Mouse (Mus musculus) adrenal gland, postnatal 10 days (tissue): ENCODE data around the gene Creb5. TPM values are rescaled to one million over a fixed set of nuclear protein-coding genes. Genes with fewer than 3 reads are reported as not detected.

Experiments used
- DNase-seq: peaks from one replicate; pipeline ENCODE4 v3.0.0; 2021; ENCODE audit warnings: mixed read lengths
- total RNA-seq, 2 experiments: library from RNA; stranded (reverse); gene quantifications; 2 replicates each; pipeline ENCODE4 v1.2.3; 2021

The Creb5 gene
- total RNA-seq, 2 experiments from 2014 or later = 4.1 to 5.9 TPM

DNA sequence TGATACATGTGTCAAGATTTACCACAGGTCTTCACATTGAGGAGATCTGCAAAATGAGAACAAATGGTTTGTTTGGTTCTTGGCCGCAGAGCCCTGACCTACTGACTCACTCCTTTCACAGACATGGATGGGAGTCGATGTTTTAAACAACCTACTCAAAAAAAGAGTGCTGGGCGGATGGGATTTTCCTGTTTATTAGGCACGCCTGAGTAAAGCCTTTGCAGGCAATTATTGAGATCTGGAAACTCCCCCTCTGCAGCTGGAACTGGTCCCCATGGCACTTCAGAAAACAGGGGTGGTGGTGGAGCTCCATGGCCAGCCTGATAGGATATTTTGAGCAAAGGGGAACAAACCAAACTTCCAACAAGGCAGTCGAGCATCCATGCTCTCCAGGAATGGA lies 258.9 kb downstream of the Creb5 start:
- no peak for DNase-seq

DNA sequence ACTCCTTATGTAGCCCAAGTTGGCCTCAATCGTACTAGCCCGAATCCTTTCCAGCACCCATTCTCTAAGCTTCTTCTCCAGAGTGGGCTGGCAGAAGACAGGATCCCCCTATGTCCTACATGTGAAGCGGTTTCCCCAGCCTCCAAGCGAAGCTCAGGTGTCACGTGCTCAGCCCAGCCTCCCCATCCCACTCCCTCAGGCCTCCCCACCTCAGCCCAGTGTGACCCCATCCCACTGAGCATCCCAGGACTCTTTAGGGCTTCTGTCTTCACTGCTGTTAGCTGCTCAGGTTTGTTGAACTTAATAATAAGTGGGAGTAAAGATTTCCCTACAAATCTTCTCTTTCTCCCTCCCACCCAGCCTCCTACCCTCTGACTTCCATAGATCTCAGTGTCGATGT lies 261.2 kb downstream of the Creb5 start:
- no peak for DNase-seq

DNA sequence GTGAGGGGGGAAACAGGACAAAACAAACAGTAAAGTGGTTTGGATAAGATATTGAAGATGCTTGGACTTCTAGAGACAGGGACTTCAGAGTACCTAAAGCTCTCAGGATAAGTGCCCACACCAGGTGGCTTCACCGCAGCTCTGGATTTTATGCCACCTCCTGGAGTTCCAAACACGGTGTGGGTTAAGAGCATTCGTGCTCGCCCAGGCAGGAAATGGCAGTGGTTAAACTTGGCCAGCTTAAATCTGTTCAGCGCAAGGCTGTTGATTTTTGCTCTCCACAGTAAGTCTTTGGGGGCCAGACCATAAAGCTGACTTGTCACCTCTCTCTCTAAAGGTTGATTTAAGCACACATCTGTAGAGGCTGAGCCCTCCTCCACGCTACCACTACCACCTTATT lies 262.3 kb downstream of the Creb5 start:
- DNase-seq = no peak

DNA sequence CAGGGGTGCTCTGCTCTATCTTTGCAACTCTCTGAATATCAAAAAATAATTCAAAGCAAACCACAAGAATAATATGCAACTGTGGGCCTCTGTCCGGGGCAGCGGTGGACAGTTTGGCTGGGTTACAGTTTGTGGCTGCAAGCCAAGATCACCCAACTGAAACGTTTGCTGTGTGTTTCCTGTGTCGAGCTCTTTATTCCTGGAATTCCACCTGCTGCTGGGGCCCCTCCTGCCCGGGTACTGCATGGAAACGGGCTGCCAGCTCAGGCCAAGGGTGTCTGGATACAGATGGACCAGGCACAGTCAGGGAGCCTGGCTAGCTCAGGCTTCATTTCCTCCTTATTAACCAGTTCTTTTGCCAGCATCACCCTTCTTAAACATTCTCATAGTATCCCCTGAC lies 269.0 kb downstream of the Creb5 start:
- DNase-seq = peak; percentile 53

DNA sequence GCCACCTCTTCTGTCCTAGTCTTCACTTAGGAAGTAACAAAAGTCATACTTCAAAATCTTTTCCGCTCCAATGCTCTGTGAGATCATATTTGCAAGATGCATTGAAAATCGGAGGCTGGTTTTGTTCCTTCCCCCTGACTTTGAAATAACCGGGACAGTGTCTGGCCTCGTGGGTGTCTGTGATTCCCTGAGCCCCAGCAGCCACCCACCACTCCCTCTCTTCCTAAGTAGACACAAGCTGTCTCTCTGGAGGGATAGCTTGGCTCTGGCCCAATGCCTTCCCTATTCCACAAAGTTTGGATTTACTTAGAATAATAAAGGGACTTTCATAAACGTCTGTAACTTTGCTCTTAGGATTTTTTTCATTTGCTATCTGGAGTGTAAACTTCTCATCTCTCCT lies 273.9 kb downstream of the Creb5 start:
- DNase-seq = no peak

DNA sequence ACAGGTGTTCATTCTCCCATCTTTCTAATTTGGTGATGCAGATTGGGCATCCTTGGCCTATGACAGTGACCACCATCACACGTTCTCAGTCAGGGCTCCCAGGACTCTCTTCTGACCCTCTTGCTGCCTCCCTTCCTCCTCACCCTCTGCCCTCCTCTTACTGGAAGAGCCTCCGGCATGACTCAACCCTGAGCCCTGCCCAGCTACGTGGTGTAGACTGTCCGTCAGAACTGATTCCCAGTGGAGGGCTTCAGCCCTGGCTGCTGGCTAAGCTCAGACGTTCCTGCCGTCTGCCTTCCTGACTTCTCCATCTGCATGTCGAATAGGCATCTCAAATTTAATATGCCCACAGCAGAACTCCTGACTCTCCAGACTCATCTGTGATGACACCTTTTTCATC lies 275.5 kb downstream of the Creb5 start:
- no peak for DNase-seq

DNA sequence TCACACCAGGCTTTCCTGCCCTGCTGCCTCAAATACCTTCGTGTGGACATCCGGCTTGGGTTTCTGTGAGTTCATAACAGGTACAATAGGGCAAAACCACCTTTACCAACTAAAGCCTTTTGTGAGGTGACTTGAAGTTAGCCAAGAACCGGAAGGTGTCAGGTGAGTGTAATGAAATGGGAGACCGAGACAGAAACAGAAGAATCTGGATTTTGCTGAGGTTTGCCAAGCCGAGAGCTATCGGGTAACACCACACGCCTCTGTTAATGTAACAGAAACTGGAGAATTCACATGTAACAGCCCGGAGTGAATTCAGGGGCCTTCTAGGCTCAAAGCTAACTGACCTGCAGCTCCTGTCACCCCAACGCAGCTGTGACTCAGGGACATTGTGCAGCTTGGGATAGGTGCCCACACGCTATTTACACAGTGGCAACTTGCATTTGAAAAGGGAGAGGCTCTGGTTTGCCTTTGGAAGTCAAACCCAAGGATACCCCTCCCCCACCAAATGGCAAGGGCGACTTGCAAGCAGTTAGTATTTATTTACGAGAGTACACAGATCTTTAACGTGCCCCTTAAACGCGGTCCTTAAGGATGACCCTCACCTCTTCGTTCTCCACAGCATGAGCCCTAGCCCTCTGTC lies 276.6 kb downstream of the Creb5 start:
- DNase-seq = no peak

DNA sequence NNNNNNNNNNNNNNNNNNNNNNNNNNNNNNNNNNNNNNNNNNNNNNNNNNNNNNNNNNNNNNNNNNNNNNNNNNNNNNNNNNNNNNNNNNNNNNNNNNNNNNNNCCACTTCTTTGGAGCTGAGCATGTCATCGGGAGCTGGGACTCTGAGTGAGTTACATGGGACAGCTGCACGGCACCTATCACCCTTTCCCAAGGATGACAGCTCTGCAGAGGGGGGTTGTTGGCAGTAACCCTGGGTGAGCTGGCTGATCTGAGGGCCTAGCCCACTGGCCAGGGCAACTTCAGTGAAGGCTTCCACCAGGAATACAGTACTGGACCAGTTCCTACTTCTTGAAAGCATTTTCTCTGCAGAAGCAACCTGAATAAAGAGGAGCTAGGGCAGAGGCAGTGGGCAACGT lies 282.4 kb downstream of the Creb5 start:
- no peak for DNase-seq

DNA sequence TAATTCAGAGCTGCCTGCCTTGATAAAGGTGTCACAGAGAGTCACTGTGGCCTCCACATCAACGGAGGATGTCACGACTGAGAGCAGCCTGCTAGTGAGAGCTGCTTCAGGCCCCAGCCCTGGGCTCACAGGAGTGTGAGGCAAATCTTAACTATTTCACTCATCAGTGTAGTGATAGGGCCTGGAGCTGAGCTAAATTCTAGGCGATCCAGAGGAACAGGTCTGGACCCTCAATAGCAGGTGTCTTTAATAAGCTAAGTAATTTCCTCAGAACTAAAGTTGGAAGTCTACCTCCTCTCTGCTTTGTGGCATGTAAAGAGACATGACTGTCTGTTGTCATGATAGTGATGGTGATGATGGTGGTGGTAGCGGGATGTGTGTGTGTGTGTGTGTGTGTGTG lies 283.8 kb downstream of the Creb5 start:
- no peak for DNase-seq

DNA sequence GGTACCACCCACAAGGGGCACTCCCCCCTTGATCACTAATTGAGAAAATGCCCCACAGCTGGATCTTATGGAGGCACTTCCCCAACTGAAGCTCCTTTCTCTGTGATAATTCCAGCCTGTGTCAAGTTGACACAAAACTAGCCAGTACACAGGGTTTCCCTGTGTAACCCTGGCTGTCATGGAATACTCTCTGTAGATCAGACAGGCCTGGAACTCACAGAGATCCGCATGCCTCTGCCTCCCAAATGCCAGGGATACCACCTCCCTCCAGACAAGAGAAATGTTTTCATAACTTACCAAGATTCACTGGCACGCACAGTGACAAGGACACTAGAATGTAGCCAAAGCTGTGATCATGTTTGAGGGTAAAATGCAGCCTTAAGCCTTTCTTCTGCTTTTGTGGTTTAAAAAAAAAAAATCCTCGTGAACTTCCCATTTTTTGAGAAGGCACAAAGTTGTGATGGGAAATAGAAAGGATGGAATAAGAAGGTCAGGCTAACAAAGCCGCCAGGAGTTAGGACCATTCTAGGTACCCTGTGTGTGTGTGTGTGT lies 284.6 kb downstream of the Creb5 start:
- no peak for DNase-seq

DNA sequence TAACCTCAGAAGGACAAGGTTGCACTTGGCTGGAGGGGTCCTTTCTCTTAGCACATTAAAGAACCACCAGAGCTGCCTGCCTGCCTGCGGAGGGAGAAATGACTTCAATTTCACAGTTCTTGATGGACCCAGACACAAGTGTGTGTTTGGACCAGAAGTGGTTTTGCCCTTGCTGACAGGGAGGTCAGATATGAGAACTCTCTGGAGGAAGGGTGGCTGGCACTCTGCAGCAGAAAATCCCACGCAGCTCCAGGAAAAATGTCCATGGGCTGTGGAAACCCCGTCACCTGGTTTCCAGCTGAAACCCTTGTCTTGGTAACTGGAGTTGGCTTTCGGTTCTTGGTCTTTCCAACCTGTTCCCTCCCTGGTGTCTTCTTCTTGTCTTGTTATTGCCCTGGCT lies 285.4 kb downstream of the Creb5 start:
- peak; percentile 12 for DNase-seq

DNA sequence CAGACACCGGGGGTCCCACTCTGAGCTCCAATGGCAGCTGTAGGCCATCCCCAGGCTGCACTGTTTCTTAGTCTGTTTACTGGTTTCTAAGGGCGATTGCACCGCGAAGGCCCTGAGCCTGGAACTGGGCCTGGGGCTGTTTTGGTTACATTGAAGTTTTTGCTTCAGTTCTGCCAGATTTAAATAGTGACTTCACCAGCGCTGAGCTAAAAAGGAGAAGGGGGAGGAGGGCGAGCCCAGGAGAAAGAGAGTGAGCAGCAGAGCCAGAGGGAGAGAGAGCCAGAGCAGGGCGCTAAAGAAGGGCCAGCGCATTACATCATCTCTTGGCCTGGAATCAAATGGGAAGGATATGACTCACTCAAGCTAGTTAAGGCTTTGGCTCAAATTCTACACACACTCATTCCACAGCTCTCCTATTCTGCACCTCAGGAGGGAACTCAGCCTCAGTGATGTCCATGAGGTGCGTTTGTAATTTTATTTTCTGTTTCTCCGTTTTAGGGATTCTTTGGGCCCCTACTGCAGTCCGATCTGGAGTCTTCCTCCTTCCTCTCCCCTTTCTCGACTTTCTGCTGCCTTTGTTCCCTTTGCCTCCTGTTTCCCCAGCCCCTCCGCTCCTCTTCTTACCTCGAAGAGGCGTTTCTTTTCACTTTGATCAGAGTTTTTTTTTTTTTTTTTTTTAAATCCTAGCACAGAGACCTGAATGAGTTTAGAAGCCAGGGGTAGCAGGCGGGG lies 286.1 kb downstream of the Creb5 start:
- peak; percentile 91 for DNase-seq

DNA sequence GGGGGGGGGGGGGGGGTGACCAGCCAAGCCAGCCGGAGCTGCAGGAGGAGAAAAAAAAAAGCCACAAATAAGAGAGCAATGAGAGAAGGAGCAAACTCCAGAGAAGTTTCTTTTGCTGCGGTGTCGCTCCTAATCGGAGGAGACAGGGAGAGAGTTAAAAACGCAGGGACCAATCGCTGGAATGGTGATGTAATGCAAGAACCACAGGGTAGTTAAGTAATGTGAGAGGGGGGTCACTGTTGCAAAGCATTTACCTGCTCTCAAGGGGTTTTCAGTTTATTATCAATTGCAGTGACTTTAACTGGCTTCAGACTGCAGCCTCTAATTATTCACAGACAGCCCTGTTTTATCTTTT lies 286.6 kb downstream of the Creb5 start:
- no peak for DNase-seq

DNA sequence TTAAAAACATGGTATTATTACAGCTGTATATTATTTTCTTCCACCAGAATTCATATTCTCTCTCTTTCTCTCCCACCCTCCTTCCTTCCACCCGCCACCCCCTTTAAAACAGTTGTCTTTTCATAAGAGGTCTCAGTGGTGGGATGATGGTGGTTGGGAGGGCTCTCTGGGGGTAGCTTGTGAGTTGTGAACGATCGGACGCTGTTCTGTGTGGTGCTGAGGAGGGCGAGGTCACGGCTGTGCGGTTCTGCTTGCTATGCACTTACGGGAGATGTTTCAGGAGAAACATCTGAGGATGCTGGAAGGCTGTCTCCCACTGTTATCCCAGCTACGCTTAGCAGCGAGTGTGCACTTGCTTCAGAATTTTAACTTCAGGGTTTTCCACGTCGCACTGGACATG lies 287.0 kb downstream of the Creb5 start:
- no peak for DNase-seq

DNA sequence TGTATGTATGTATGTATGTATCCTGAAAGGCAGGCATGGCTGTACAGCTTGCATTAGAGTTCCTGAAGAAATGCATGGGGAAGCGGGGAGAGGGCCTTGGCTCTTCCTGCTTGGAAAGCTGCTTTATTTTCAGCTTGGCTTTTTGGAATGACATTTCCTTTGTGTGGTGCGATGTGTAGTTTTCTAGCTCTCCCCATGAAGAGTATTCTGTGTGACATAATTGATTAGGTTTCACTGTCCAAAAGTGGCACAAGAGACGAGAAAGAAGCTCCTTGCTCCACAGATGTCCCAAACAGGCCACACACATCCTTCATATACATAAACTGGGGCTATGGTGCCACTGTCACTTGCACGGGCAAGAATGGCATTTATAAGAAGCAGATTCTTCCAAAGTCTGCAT lies 288.1 kb downstream of the Creb5 start:
- DNase-seq = no peak

DNA sequence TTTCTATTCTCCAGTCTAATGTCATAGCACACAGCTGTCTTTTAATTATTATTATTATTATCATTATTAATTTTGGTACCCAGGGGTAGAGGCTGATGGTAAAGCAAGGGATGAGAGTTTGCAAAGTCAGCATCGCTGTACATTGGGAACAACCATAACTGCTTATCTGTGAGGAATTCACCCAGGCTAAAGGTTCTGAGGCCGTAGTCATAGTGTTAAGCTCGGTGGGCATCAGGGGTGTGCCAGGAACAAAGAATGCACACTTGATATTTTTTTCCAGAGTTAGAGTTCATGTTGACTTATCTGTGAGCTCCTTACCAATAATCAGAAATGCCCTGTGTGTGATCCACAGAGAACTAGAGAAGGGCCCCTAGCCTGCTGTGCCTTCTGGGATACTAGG lies 288.8 kb downstream of the Creb5 start:
- DNase-seq = no peak

DNA sequence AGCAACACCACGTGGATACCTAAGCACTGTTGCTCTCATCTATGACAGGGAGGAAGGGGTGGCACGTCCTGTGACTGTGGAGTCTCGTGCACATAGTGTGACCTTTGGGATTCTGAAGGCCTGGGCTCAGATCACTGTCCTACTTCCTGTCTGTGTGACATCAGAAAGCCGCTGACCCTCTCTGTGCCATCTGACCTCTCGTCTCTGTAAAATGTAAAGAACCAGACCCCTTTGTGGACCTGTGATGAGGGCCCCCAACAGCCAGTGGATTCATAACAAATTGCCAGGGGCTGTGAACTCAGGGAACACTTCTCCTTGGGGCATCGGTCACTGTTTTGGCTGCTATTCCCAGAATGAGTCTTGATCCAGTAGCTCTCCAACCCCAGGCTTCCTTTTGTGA lies 289.8 kb downstream of the Creb5 start:
- DNase-seq = no peak

DNA sequence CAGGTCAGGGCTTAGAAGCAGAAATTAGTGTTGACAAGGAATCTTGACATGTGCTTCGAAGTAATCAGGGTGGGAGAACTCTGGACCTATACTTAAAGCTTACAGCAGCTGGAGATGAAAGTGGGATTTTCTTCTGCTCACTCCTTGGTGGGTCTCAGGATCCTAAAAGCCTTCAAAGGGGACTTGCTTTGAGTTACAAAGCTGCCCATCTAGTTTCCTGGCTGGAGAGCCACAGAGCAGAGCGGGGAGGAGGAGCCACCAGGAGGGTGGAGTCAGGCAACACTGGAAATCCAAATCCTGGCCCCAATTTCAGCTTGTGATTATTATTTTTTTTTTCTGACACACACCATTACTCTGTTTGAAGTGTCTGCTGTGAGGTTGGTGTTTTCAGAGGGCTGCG lies 290.7 kb downstream of the Creb5 start:
- DNase-seq = no peak

DNA sequence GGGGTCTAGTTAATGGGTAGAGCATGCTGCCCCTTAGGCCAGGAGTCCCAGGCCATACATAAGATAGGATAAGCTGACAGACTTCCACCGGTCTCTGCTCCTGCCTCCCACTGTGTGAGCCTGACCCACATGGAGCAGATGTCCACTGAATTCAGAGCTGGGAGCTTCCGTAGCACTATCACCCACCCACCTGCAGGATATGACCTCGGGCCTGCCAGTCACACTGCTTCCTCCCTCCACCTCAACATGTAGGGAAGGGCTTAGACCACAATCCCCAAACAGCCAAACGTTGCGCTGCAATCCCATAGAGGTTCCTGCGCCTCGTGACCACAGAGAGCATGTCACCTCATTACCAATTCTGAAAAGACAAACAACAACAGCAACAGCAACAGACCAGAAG lies 293.3 kb downstream of the Creb5 start:
- DNase-seq = no peak

DNA sequence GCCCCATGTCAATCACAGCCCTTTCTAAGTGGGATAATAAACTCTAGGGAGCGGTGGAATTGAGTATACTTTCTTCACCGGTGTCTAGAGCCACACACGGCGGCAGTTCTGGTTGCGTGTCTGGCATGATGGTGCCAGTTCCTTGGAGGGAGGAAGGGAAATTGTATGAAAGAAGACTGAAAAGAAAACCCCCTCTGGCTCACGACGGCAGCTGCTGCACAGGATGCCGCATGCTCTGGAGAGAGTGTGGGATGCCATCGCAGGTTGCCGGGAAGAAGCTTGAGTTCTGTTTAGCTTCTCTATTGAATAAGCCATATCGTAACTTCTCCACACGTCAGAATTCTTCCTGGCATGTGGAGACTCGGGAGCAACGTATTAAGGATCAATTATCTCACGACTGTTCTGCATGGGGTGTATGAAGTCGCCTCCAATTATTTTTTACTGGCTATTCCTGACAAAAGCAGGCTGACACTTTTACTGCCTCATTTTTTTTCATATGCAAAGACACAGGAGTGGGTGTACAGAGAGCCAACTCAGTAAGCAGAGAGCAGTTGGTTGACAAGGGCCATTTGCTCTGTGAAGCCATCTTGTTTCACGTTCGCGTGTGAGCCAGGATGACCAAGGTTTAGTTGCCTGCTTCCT lies 296.3 kb downstream of the Creb5 start:
- no peak for DNase-seq

DNA sequence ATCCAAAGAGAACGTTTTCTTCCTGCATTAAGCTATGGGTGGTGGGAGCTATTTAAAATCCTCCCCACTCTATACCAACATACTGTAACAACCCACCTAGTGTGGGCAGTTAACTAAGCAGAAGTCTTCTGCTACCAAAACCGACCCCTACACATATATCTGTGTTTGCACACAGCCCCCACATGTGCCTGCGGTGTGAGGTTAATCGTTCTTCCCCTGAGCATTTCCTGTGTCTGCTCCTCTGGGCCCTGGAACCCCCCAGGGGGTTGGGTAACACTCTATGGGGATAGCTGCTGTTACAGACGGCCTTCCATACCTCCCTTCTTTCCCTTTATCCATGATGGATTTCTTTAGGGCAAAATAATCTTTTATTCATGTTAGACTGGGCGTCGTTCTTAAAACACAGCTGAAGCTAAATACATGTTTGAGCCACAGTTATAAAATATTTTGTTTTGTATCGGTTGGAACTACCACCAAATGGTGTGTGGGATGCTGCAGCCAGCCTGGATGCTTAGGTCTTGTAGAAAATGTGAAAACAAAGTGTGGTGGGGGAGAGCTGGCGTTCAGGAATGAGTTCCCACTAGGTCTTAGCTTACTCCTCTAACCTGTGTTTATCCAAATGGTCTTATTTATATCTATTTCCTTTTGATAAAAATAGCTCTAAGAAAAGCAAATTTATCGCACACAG lies 297.8 kb downstream of the Creb5 start:
- no peak for DNase-seq

DNA sequence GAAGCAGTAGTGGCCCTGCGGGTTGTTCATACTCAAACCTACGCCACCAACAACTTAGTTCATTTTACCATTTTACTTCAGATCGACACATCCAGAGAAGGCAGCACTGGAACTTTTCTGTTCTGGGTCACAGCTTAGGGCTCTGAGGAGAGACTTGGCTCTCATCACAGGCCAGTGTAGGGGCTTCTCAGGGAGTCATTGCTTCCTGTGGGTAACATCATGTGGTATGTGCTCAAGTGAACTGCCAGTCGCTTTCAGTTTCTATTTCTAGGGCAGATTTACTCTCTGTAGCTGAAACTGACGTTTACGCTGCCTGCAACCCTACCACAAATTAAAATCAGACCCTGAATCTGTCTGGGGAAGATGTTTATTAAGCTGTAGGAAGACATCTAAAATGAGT lies 302.7 kb downstream of the Creb5 start:
- no peak for DNase-seq

DNA sequence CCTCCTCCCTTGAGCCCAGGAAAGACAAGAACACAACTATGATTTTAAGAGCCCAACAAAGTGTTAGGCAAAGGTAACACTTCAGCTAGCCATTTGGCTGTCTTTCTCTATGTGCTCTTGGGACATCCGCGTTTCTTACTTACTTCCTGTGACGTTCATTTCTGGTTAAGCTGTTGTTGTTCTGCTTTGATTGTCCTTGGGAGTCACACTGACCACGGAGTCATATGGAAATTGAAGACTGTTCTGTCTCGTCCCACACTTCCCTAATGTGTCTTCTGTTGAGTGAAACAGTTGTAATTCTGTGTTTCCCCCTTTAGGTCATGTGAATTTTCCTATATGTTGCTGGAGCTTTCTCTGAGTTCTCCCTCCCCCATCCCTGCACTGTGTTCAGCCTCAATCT lies 305.2 kb downstream of the Creb5 start:
- no peak for DNase-seq
